In the genomic region with DNA sequence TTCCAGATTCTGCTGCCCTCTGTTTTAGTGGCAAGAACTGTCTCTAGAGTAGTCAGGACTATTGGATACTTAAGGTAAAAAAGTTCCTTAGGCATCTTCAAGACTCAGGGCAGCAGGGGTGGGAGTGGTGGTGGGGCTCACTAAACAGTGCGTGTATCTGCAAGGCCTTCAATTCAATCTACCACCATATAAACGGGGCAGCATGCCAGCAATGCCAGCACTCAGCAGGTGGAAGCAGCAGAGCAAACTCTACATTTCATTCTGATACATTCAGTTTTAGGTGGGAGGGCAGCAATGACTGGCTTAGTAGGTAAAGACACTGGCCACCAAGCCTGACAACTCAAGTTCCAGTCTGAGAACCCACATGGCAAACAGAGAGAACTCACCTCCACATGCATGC, we compare ENCODE assay signal across 16 mouse cellular contexts.
"Had no signal": no experiment of that assay in that cellular context is flagged by ENCODE, and none has a peak within 500 bp of the region (broad histone marks: within the 10 kb centered on the region; RNA-seq: fewer than 3 reads in every experiment).

No protein-coding gene starts in this region.

- DNase-seq: heart, postnatal 10 days; heart, postnatal 14 days; heart, postnatal 36 days; heart, postnatal 4 days; kidney, adult 11 months; kidney, adult 18-20 months; kidney, adult 2 months; kidney, adult 8-10 months; kidney, adult 9 months; kidney, postnatal 10 days; kidney, postnatal 14 days; kidney, postnatal 25 days; kidney, postnatal 36 days; kidney, postnatal 4 days; layer of hippocampus, adult 9-11 months; layer of hippocampus, postnatal 36 days had no signal
